Mouse (Mus musculus): ENCODE results near the gene Zfp91.

DNA sequence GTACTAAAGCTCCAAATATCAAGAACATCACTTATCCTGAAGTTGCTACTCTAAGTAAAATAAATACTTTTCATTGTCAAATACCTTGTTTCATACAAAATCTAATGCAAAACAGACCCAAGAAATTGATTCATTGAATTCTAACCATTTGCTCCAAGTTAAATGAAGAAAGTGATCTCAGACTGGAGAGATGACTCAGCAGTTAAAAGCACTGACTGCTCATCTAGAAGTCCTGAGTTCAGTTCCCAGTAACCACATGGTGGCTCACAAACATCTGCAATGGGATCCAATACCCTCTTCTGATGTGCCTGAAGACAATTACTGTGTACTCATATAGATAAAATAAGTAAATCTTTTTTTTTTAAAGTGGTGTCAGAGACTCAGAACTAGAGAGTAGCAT lies 15.5 kb downstream of the Zfp91 start:
- TF ChIP-seq CTCF (conservative IDR thresholded peaks at IDR 0.05 in 1 of 2, IDR thresholded peaks at IDR 0.05 in 1 of 2; ENCODE audit: low read depth in 2 of 2, low read length in 2 of 2) (no peak), CHD1 (IDR thresholded peaks at IDR 0.05; ENCODE audit: low read depth, low read length) (no peak), POLR2A (IDR thresholded peaks at IDR 0.05; ENCODE audit: low read depth, low read length) (no peak), POLR2AphosphoS2 (IDR thresholded peaks at IDR 0.05; ENCODE audit: low read depth, low read length) (no peak)
